Mouse (Mus musculus) lung, adult 2 months (tissue): ENCODE results near the gene Garnl3. TPM values are rescaled to one million over a fixed set of nuclear protein-coding genes. Genes with fewer than 3 reads are reported as not detected.

Experiments
- DNase-seq: peaks from one replicate; pipeline ENCODE4 v3.0.0; 2022
- H3K4me1 ChIP-seq: fragments of 200-500 bp; 2 replicates; pipeline ENCODE4 v1.6.1; 2011; ENCODE audit warnings: low read length; ENCODE audit not compliant: control insufficient read depth, insufficient read depth
- H3K4me3 ChIP-seq: fragments of 200-500 bp; replicated peaks from 2 replicates; pipeline ENCODE3; 2011; ENCODE audit warnings: low read depth, mild to moderate bottlenecking, control low read depth, low read length; ENCODE audit errors: extremely low read depth
- CTCF ChIP-seq: fragments of 200-500 bp; IDR thresholded peaks from 2 replicates; pipeline ENCODE4 v1.5.1; 2011; ENCODE audit warnings: mild to moderate bottlenecking, low read length, control low read depth; ENCODE audit not compliant: insufficient read depth
- POLR2A ChIP-seq: fragments of 200-500 bp; IDR thresholded peaks from 2 replicates; pipeline ENCODE4 v1.6.1; 2011; ENCODE audit warnings: low read depth, mild to moderate bottlenecking, control low read depth, low read length, borderline replicate concordance; ENCODE audit errors: extremely low read depth
- WGBS: fragments of 180-500 bp; shearing (Covaris S2); methylation state at CpG from one replicate; pipeline ENCODE4 v1.1.7; 2018; 5-methylcytosine and 5-hydroxymethylcytosine counted together
- polyA plus RNA-seq: library from polyadenylated mRNA; depleted of rRNA; stranded (reverse); fragments of >200 nt; gene quantifications from 2 replicates; pipeline ENCODE4 v1.2.3, GENCODE M21; 2012

Gene Garnl3
- polyA plus RNA-seq, 1 experiment, result 12.0 TPM

GRCm38 (mm10) chr2:32966184-32966688 lies 165.2 kb downstream of the Garnl3 start:
- DNase-seq, result no peak
- 7% methylated on average over 13 of the region's 13 CpGs for WGBS
- Histone ChIP-seq H3K4me3 (peak overlapping the region; percentile 84), H3K4me1 (peaks cover 2% of the 10 kb centered on the region; the same call in 1 of the 2 replicates)
- TF ChIP-seq CTCF (no peak), POLR2A (no peak)

- DNase-seq, result no peak
- 22% methylated on average over 7 of the region's 7 CpGs for WGBS
- TF ChIP-seq CTCF, result no peak
- Histone ChIP-seq H3K4me1 (peaks cover 5% of the 10 kb centered on the region), H3K4me3 (no peak overlapping the region)
Observed at GRCm38 (mm10) chr2:32965511-32966183, 165.8 kb downstream of the Garnl3 start.

- Histone ChIP-seq H3K4me1 (peaks cover 5% of the 10 kb centered on the region), H3K4me3 (no peak overlapping the region)
- 49% methylated on average over 10 of the region's 10 CpGs for WGBS
- no peak for DNase-seq
- TF ChIP-seq POLR2A (no peak), CTCF (no peak)
Observed at GRCm38 (mm10) chr2:32964659-32965457, 166.6 kb downstream of the Garnl3 start.

- peaks cover 5% of the 10 kb centered on the region for H3K4me1 ChIP-seq
- H3K4me3 ChIP-seq, result no peak overlapping the region
- TF ChIP-seq POLR2A (no peak), CTCF (no peak)
- no peak for DNase-seq
- 85% methylated on average over 1 of the region's 1 CpGs for WGBS
Observed at GRCm38 (mm10) chr2:32963981-32964380, 167.5 kb downstream of the Garnl3 start.

GRCm38 (mm10) chr2:32963544-32963943 lies 167.9 kb downstream of the Garnl3 start:
- DNase-seq, result no peak
- no peak for TF ChIP-seq POLR2A
- TF ChIP-seq CTCF, result no peak
- H3K4me1 ChIP-seq, result peaks cover 5% of the 10 kb centered on the region
- H3K4me3 ChIP-seq, result no peak overlapping the region
- WGBS, result 62% methylated on average over 4 of the region's 4 CpGs

- DNase-seq, result no peak
- Histone ChIP-seq H3K4me3 (no peak overlapping the region), H3K4me1 (peaks cover 5% of the 10 kb centered on the region)
- 21% methylated on average over 9 of the region's 9 CpGs for WGBS
- no peak for TF ChIP-seq POLR2A
- TF ChIP-seq CTCF, result no peak
Observed at GRCm38 (mm10) chr2:32962875-32963220, 168.6 kb downstream of the Garnl3 start.

- no peak for TF ChIP-seq CTCF
- TF ChIP-seq POLR2A, result no peak
- 5% methylated on average over 33 of the region's 33 CpGs for WGBS
- DNase-seq, result no peak
- Histone ChIP-seq H3K4me3 (peak overlapping the region; percentile 99), H3K4me1 (peaks cover 3% of the 10 kb centered on the region)
Observed at GRCm38 (mm10) chr2:32962062-32962874, 169.2 kb downstream of the Garnl3 start.

GRCm38 (mm10) chr2:32961192-32961995 lies 170.1 kb downstream of the Garnl3 start, which contains the start of the genes Rpl12 and Lrsam1:
Rpl12 (plus strand) TSS chr2:32961559.
Lrsam1 (minus strand) TSS chr2:32961614.
- 2% methylated on average over 55 of the region's 55 CpGs for WGBS
- TF ChIP-seq CTCF (no peak), POLR2A (peak; percentile 87)
- Histone ChIP-seq H3K4me1 (peaks cover 3% of the 10 kb centered on the region), H3K4me3 (peak within 1 kb of the TSS; percentile 99)
- DNase-seq, result peak; percentile 96
